Mouse (Mus musculus) cerebellum, adult (tissue): ENCODE results near the gene Cd2.

Experiments used
- ATAC-seq: cut with Nextera tagmentation; 2 replicates; pipeline ENCODE4 v1.9.2; 2017; ENCODE audit warnings: mild to moderate bottlenecking, moderate library complexity, mixed read lengths; ENCODE audit not compliant: insufficient number of reproducible peaks, low FRiP score, low TSS enrichment

Cd2 gene

GRCm38 (mm10) chr3:101276501-101277320 lies 11.0 kb downstream of the Cd2 start:
- ATAC-seq: no peak

GRCm38 (mm10) chr3:101275636-101276300 lies 12.0 kb downstream of the Cd2 start:
- ATAC-seq: no peak

- no peak for ATAC-seq
Observed at GRCm38 (mm10) chr3:101274794-101275193, 12.9 kb downstream of the Cd2 start.

- ATAC-seq: no peak
Observed at GRCm38 (mm10) chr3:101274041-101274770, 13.5 kb downstream of the Cd2 start.

GRCm38 (mm10) chr3:101272166-101272565 lies 15.6 kb downstream of the Cd2 start:
- no peak for ATAC-seq

- ATAC-seq: no peak
Observed at GRCm38 (mm10) chr3:101270833-101271232, 16.9 kb downstream of the Cd2 start.

GRCm38 (mm10) chr3:101268361-101268760 lies 19.4 kb downstream of the Cd2 start:
- no peak for ATAC-seq

GRCm38 (mm10) chr3:101265561-101266091 lies 22.1 kb downstream of the Cd2 start:
- no peak for ATAC-seq

- no peak for ATAC-seq
Observed at GRCm38 (mm10) chr3:101258976-101259375, 28.8 kb downstream of the Cd2 start.

GRCm38 (mm10) chr3:101256090-101256489 lies 31.6 kb downstream of the Cd2 start:
- no peak for ATAC-seq

GRCm38 (mm10) chr3:101252141-101252540 lies 35.6 kb downstream of the Cd2 start:
- ATAC-seq: no peak

GRCm38 (mm10) chr3:101249846-101250245 lies 37.9 kb downstream of the Cd2 start:
- no peak for ATAC-seq

GRCm38 (mm10) chr3:101245212-101245611 lies 42.5 kb downstream of the Cd2 start:
- ATAC-seq: no peak

GRCm38 (mm10) chr3:101243002-101243401 lies 44.7 kb downstream of the Cd2 start:
- no peak for ATAC-seq

- ATAC-seq: no peak
Observed at GRCm38 (mm10) chr3:101241866-101242265, 45.9 kb downstream of the Cd2 start.

GRCm38 (mm10) chr3:101240859-101241258 lies 46.9 kb downstream of the Cd2 start:
- no peak for ATAC-seq

GRCm38 (mm10) chr3:101239236-101239635 lies 48.5 kb downstream of the Cd2 start:
- no peak for ATAC-seq

- ATAC-seq: no peak
Observed at GRCm38 (mm10) chr3:101238695-101239094, 49.0 kb downstream of the Cd2 start.

- no peak for ATAC-seq
Observed at GRCm38 (mm10) chr3:101236995-101237808, 50.5 kb downstream of the Cd2 start.

- ATAC-seq: no peak
Observed at GRCm38 (mm10) chr3:101236261-101236660, 51.5 kb downstream of the Cd2 start.
